Mouse (Mus musculus) limb, embryonic 12.5 days (tissue): ENCODE measurements around the gene Prss22. TPM values are rescaled to one million over a fixed set of nuclear protein-coding genes. Genes with fewer than 3 reads are reported as not detected.
A peak's percentile ranks its signal among the peaks of the same experiment; 100 is the strongest.
"Not testable (repeated sequence)": the region's sequence is repeated elsewhere in the genome, so short reads cannot be mapped to it uniquely, and the experiment has no call there.

Experiments used
- ATAC-seq: fragments of 200-750 bp; cut with Nextera tagmentation; 2 replicates; pipeline ENCODE4 v1.8.0; 2017; ENCODE audit warnings: low read depth, moderate TSS enrichment; ENCODE audit not compliant: insufficient number of reproducible peaks, insufficient read depth, low FRiP score, low TSS enrichment
- H3K27ac ChIP-seq: fragments of 300-500 bp; sonication (generic); 2 replicates; pipeline ENCODE4 v1.5.1; 2016; ENCODE audit warnings: mild to moderate bottlenecking, moderate library complexity
- H3K27me3 ChIP-seq: fragments of 300-500 bp; sonication (generic); 2 replicates; pipeline ENCODE4 v1.6.1; 2016; ENCODE audit warnings: mild to moderate bottlenecking, moderate library complexity
- H3K36me3 ChIP-seq: fragments of 300-500 bp; sonication (generic); 2 replicates; pipeline ENCODE4 v1.6.1; 2016; ENCODE audit warnings: mild to moderate bottlenecking, moderate library complexity
- H3K4me1 ChIP-seq: fragments of 300-500 bp; sonication (generic); replicated peaks from 2 replicates; pipeline ENCODE4 v1.6.1; 2016
- H3K4me2 ChIP-seq: fragments of 300-500 bp; sonication (generic); 2 replicates; pipeline ENCODE4 v1.6.1; 2016; ENCODE audit warnings: mild to moderate bottlenecking, moderate library complexity
- H3K4me3 ChIP-seq: fragments of 300-500 bp; sonication (generic); replicated peaks from 2 replicates; pipeline ENCODE4 v1.5.1; 2016; ENCODE audit warnings: mild to moderate bottlenecking
- H3K9ac ChIP-seq: fragments of 300-500 bp; sonication (generic); replicated peaks from 2 replicates; pipeline ENCODE4 v1.6.1; 2016; ENCODE audit warnings: mild to moderate bottlenecking, moderate library complexity
- H3K9me3 ChIP-seq: fragments of 300-500 bp; sonication (generic); 2 replicates; pipeline ENCODE4 v1.6.1; 2016; ENCODE audit warnings: mild to moderate bottlenecking, moderate library complexity
- WGBS: fragments of 180-500 bp; shearing (Covaris S2); methylation state at CpG from one replicate; pipeline ENCODE4 v1.1.7; 2016; 5-methylcytosine and 5-hydroxymethylcytosine counted together
- polyA plus RNA-seq: library from polyadenylated mRNA; unstranded; fragments of >200 nt; fragmentation: Nextera tagmentation; extraction: Ambion mirVana; gene quantifications from 2 replicates; pipeline ENCODE4 v1.2.1, GENCODE M21; 2016

The Prss22 gene
- polyA plus RNA-seq, 1 experiment from 2014 or later = 0.76 TPM

GRCm38 (mm10) chr17:23971315-23971714, 26.6 kb downstream of the Prss22 start:
- 87% methylated on average over 9 of the region's 9 CpGs for WGBS

GRCm38 (mm10) chr17:23969231-23969630, 28.7 kb downstream of the Prss22 start:
- no peak overlapping the region for H3K9ac ChIP-seq
- no peaks in the 10 kb centered on the region for H3K36me3 ChIP-seq
- H3K27ac ChIP-seq = no peak overlapping the region
- no peaks in the 10 kb centered on the region for H3K4me1 ChIP-seq
- H3K9me3 ChIP-seq = no peaks in the 10 kb centered on the region
- 0% methylated on average over 1 of the region's 1 CpGs for WGBS
- ATAC-seq = no peak
- no peaks in the 10 kb centered on the region for H3K27me3 ChIP-seq
- no peak overlapping the region for H3K4me3 ChIP-seq
- no peak overlapping the region for H3K4me2 ChIP-seq

More at GRCm38 (mm10) chr17:23971315-23971714, 26.6 kb downstream of the Prss22 start:
- Histone ChIP-seq H3K27ac (no peak overlapping the region), H3K9me3 (no peaks in the 10 kb centered on the region), H3K36me3 (no peaks in the 10 kb centered on the region), H3K4me1 (no peaks in the 10 kb centered on the region), H3K4me3 (no peak overlapping the region), H3K9ac (no peak overlapping the region), H3K27me3 (no peaks in the 10 kb centered on the region), H3K4me2 (no peak overlapping the region)
- ATAC-seq = no peak

GRCm38 (mm10) chr17:23968780-23969179, 29.1 kb downstream of the Prss22 start:
- Histone ChIP-seq H3K9ac (no peak overlapping the region), H3K36me3 (no peaks in the 10 kb centered on the region), H3K27ac (no peak overlapping the region), H3K9me3 (no peaks in the 10 kb centered on the region), H3K4me1 (no peaks in the 10 kb centered on the region), H3K4me2 (no peak overlapping the region), H3K27me3 (no peaks in the 10 kb centered on the region), H3K4me3 (no peak overlapping the region)
- ATAC-seq = no peak
- 59% methylated on average over 2 of the region's 2 CpGs for WGBS

GRCm38 (mm10) chr17:23966658-23967401, 31.1 kb downstream of the Prss22 start:
- H3K9ac ChIP-seq = no peak overlapping the region
- no peak overlapping the region for H3K4me2 ChIP-seq
- H3K9me3 ChIP-seq = no peaks in the 10 kb centered on the region
- no peak for ATAC-seq
- H3K27ac ChIP-seq = no peak overlapping the region
- H3K4me1 ChIP-seq = no peaks in the 10 kb centered on the region
- no peaks in the 10 kb centered on the region for H3K27me3 ChIP-seq
- no peak overlapping the region for H3K4me3 ChIP-seq
- WGBS = 81% methylated on average over 10 of the region's 10 CpGs
- H3K36me3 ChIP-seq = no peaks in the 10 kb centered on the region

- no peaks in the 10 kb centered on the region for H3K36me3 ChIP-seq
- 49% methylated on average over 6 of the region's 6 CpGs for WGBS
- no peak overlapping the region for H3K27ac ChIP-seq
- no peaks in the 10 kb centered on the region for H3K9me3 ChIP-seq
- H3K9ac ChIP-seq = no peak overlapping the region
- no peaks in the 10 kb centered on the region for H3K4me1 ChIP-seq
- no peaks in the 10 kb centered on the region for H3K27me3 ChIP-seq
- no peak for ATAC-seq
- H3K4me3 ChIP-seq = no peak overlapping the region
- H3K4me2 ChIP-seq = no peak overlapping the region
Observed at GRCm38 (mm10) chr17:23965805-23966425, 32.0 kb downstream of the Prss22 start.

GRCm38 (mm10) chr17:23961573-23962122, 36.3 kb downstream of the Prss22 start:
- H3K36me3 ChIP-seq = no peaks in the 10 kb centered on the region

GRCm38 (mm10) chr17:23960084-23960738, 37.7 kb downstream of the Prss22 start:
- no peak overlapping the region for H3K4me3 ChIP-seq
- peak overlapping the region; percentile 5; the same call in 1 of the 2 replicates for H3K27ac ChIP-seq
- no peaks in the 10 kb centered on the region for H3K9me3 ChIP-seq
- ATAC-seq = peak; percentile 91
- H3K36me3 ChIP-seq = no peaks in the 10 kb centered on the region
- H3K4me2 ChIP-seq = no peak overlapping the region
- no peaks in the 10 kb centered on the region for H3K4me1 ChIP-seq
- no peaks in the 10 kb centered on the region for H3K27me3 ChIP-seq
- H3K9ac ChIP-seq = no peak overlapping the region
- 40% methylated on average over 3 of the region's 3 CpGs for WGBS

More at GRCm38 (mm10) chr17:23961573-23962122, 36.3 kb downstream of the Prss22 start:
- 66% methylated on average over 4 of the region's 4 CpGs for WGBS
- no peak for ATAC-seq
- Histone ChIP-seq H3K27ac (no peak overlapping the region), H3K4me3 (no peak overlapping the region), H3K9ac (no peak overlapping the region), H3K4me2 (no peak overlapping the region), H3K9me3 (no peaks in the 10 kb centered on the region), H3K27me3 (no peaks in the 10 kb centered on the region), H3K4me1 (no peaks in the 10 kb centered on the region)

- Histone ChIP-seq H3K9ac (no peak within 1 kb of the TSS), H3K4me1 (no peaks in the 10 kb centered on the region), H3K27me3 (no peaks in the 10 kb centered on the region), H3K4me2 (no peak within 1 kb of the TSS), H3K4me3 (no peak within 1 kb of the TSS), H3K9me3 (no peaks in the 10 kb centered on the region), H3K27ac (no peak within 1 kb of the TSS), H3K36me3 (no peaks in the 10 kb centered on the region)
- WGBS = 76% methylated on average over 5 of the region's 5 CpGs
- no peak for ATAC-seq
Observed at GRCm38 (mm10) chr17:23955174-23955573, 42.7 kb downstream of the Prss22 start, which contains the start of gene Sbpl. Sbpl (minus strand) TSS chr17:23955274.

GRCm38 (mm10) chr17:23950828-23951227, 47.1 kb downstream of the Prss22 start:
- H3K27me3 ChIP-seq, H3K4me3 ChIP-seq, ATAC-seq, H3K27ac ChIP-seq, H3K9me3 ChIP-seq, H3K4me2 ChIP-seq, H3K4me1 ChIP-seq, H3K9ac ChIP-seq, H3K36me3 ChIP-seq: not testable (repeated sequence)
- WGBS = 63% methylated on average over 4 of the region's 4 CpGs

GRCm38 (mm10) chr17:23949068-23949467, 48.8 kb downstream of the Prss22 start:
- Histone ChIP-seq H3K4me1 (no peaks in the 10 kb centered on the region), H3K27ac (no peak overlapping the region), H3K9ac (no peak overlapping the region), H3K36me3 (no peaks in the 10 kb centered on the region), H3K4me3 (no peak overlapping the region), H3K27me3 (no peaks in the 10 kb centered on the region), H3K4me2 (no peak overlapping the region), H3K9me3 (no peaks in the 10 kb centered on the region)
- ATAC-seq = no peak
- WGBS = 88% methylated on average over 2 of the region's 2 CpGs

- not testable (repeated sequence) for H3K9ac ChIP-seq, H3K4me3 ChIP-seq, ATAC-seq, H3K9me3 ChIP-seq, H3K4me2 ChIP-seq, H3K4me1 ChIP-seq, H3K36me3 ChIP-seq, H3K27ac ChIP-seq, H3K27me3 ChIP-seq
- WGBS = 85% methylated on average over 4 of the region's 4 CpGs
Observed at GRCm38 (mm10) chr17:23947486-23947885, 50.4 kb downstream of the Prss22 start.
